ENCODE assay signal across 8 mouse cellular contexts in genomic region chr12:55489986-55490721, GRCm38 (mm10). TPM values are rescaled to one million over a fixed set of nuclear protein-coding genes. Genes with fewer than 3 reads are reported as not detected.
DNase-seq lines count a peak whose midpoint lies in the region; ATAC-seq and TF ChIP-seq lines count a peak whose summit lies in the region.
"Had no signal": no experiment of that assay in that cellular context is flagged by ENCODE, and none has a peak within 500 bp of the region (broad histone marks: within the 10 kb centered on the region; RNA-seq: fewer than 3 reads in every experiment).

No protein-coding gene starts in this region.

- H3K27me3 ChIP-seq in kidney, embryonic 15.5 days = no peaks in the 10 kb centered on the region
- no peaks in the 10 kb centered on the region for H3K27me3 ChIP-seq in G1E (ENCODE audit: insufficient read depth, low read length)
- H3K27me3 ChIP-seq in liver, postnatal 0 days (ENCODE audit: insufficient read depth, low read length) = no peaks in the 10 kb centered on the region

- ATAC-seq in kidney, embryonic 15.5 days (replicated peaks; ENCODE audit: low FRiP score) = no peak
- no peak for ATAC-seq in G1E (ENCODE audit: extremely low read depth, insufficient number of reproducible peaks, low FRiP score, poor library complexity, severe bottlenecking)
- no peak for ATAC-seq in liver, postnatal 0 days
- ATAC-seq: forebrain, embryonic 14.5 days had no signal

- peak overlapping the region; percentile 26 for H3K9ac ChIP-seq in kidney, embryonic 15.5 days
- peak overlapping the region; percentile 81 for H3K9ac ChIP-seq in liver, postnatal 0 days (replicated peaks)

- H3K4me2 ChIP-seq in kidney, embryonic 15.5 days = peak overlapping the region; percentile 74
- peak overlapping the region; percentile 95 for H3K4me2 ChIP-seq in liver, postnatal 0 days (ENCODE audit: low read depth, low read length)

- no peaks in the 10 kb centered on the region for H3K9me3 ChIP-seq in kidney, embryonic 15.5 days (replicated peaks)
- no peaks in the 10 kb centered on the region for H3K9me3 ChIP-seq in G1E (replicated peaks)
- H3K9me3 ChIP-seq in liver, postnatal 0 days (ENCODE audit: low read length) = no peaks in the 10 kb centered on the region

- no peak for TF ChIP-seq POLR2A in bone marrow macrophage, adult 2 months (IDR thresholded peaks at IDR 0.05; ENCODE audit: borderline replicate concordance, low read depth, low read length)

- H3K27ac ChIP-seq in kidney, embryonic 15.5 days = no peak overlapping the region
- peak overlapping the region; percentile 89 for H3K27ac ChIP-seq in bone marrow macrophage, adult 2 months (ENCODE audit: insufficient read depth, low read depth, low read length)
- H3K27ac ChIP-seq in liver, postnatal 0 days (ENCODE audit: low read depth) = peak overlapping the region; percentile 96

- TF ChIP-seq EP300 in liver, postnatal 0 days (IDR thresholded peaks at IDR 0.05; ENCODE audit: low read depth) = no peak

- 84% methylated on average over 14 of the region's 14 CpGs for WGBS in kidney, embryonic 15.5 days
- WGBS in liver, postnatal 0 days (ENCODE audit: insufficient replicate concordance) = 83% methylated on average over 14 of the region's 14 CpGs

- peak overlapping the region; percentile 93 for H3K4me3 ChIP-seq in kidney, embryonic 15.5 days (replicated peaks)
- peak overlapping the region; percentile 22; the same call in 1 of the 2 replicates for H3K4me3 ChIP-seq in G1E (ENCODE audit: low read depth, low read length)
- H3K4me3 ChIP-seq in bone marrow macrophage, adult 2 months (ENCODE audit: insufficient read depth, low read length) = peak overlapping the region; percentile 92
- peak overlapping the region; percentile 99 for H3K4me3 ChIP-seq in liver, postnatal 0 days (ENCODE audit: low read depth, low read length)

- peaks cover 44% of the 10 kb centered on the region for H3K4me1 ChIP-seq in kidney, embryonic 15.5 days
- H3K4me1 ChIP-seq in G1E (ENCODE audit: insufficient read depth, low read depth, low read length) = peaks cover 37% of the 10 kb centered on the region
- H3K4me1 ChIP-seq in bone marrow macrophage, adult 2 months (ENCODE audit: control insufficient read depth, insufficient read depth, low read length) = peaks cover 31% of the 10 kb centered on the region
- H3K4me1 ChIP-seq in liver, postnatal 0 days (ENCODE audit: insufficient read depth) = peaks cover 33% of the 10 kb centered on the region

- DNase-seq in kidney, postnatal 10 days = no peak
- DNase-seq in G1E (ENCODE audit: low spot score) = no peak
- no peak for DNase-seq in liver, postnatal 0 days
- DNase-seq in frontal cortex, postnatal 14 days (ENCODE audit: low spot score in 2 of 2) = no peak
- DNase-seq in urinary bladder, postnatal 4 days (ENCODE audit: low spot score in 2 of 2) = no peak

- TF ChIP-seq CTCF in G1E (IDR thresholded peaks at IDR 0.05; ENCODE audit: low read depth, low read length) = no peak
- no peak for TF ChIP-seq CTCF in bone marrow macrophage, adult 2 months (IDR thresholded peaks at IDR 0.05; ENCODE audit: low read depth, low read length)
- TF ChIP-seq CTCF in liver, postnatal 0 days (IDR thresholded peaks at IDR 0.05; ENCODE audit: low read depth) = no peak

- peaks cover 40% of the 10 kb centered on the region for H3K36me3 ChIP-seq in kidney, embryonic 15.5 days
- H3K36me3 ChIP-seq in G1E (replicated peaks) = peaks cover 51% of the 10 kb centered on the region
- peaks cover 43% of the 10 kb centered on the region for H3K36me3 ChIP-seq in liver, postnatal 0 days (replicated peaks; ENCODE audit: insufficient read depth, low read length)

RNA-seq across cellular contexts. Expression of gene Nfkbia, which starts 2.3 kb away (rescaled TPM):
- polyA plus RNA-seq in kidney, embryonic 15.5 days (2015; fragmentation: Nextera tagmentation; extraction: Ambion mirVana) = 78.2 and 80.3 TPM in 2 replicates
- 28.8 and 34.1 TPM in 2 replicates for total RNA-seq in G1E (2014; fragmentation: Nextera tagmentation)
- 14.1 and 15.1 TPM in 2 replicates for total RNA-seq in G1E (2017)
- 8.9 and 11.0 TPM in 2 replicates for polyA plus RNA-seq in G1E (2012)
- 143 TPM in 2 replicates for polyA plus RNA-seq in bone marrow macrophage, adult 2 months (2012; ENCODE audit: insufficient read depth, insufficient read length, missing spikeins)
- polyA plus RNA-seq in liver, postnatal 0 days (2015; fragmentation: Nextera tagmentation; extraction: Ambion mirVana) = 27.9 and 38.5 TPM in 2 replicates

Comparison
In these comparisons a context has a peak if more than half of its experiments do, and no peak if none do; other contexts are left out.
1. H3K4me3 ChIP-seq: peak in every context shown above with its lines; median percentile 99 in liver, postnatal 0 days; 93 in kidney, embryonic 15.5 days; 92 in bone marrow macrophage, adult 2 months; 22 in G1E.